Mouse (Mus musculus) right cerebral cortex, postnatal 10 days (tissue): ENCODE results near the gene Slc52a3.
A peak's percentile ranks its signal among the peaks of the same experiment; 100 is the strongest.

Source experiments
- DNase-seq, 2 experiments: peaks; one replicate each; pipeline ENCODE4 v3.0.0; 2021; ENCODE audit warnings: low spot score in 2 of 2

The Slc52a3 gene

DNA sequence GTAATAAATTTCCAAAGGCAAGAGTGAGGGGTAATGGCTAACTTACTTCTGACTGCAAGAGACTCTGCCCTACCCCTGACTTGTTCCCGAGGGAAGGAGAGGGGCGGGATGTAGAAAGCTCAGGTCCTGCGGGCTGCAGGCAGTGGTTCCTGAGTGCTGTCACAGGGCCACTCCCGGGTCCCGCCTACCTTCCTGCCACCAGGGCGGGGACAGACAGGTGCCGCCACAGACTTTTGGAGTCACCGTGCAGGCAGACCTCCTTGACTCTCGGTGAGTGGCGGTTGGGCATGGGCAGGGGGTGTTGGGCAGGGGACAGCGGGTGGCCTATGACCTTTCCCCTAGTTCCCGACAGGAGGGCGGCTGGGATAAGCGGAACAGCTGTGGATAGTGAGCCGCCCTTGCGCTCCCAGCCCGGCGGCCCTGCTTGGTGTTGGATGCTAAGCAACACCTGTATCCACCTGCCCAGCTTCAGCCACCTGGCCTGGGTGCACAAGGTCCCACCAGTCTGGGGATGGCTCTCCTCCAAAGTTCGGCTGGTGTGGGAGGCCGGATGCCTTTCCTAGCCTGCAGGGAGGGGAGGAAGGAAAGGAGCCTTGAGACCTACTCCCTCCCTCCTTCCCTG, 3.5 kb downstream of the Slc52a3 start:
- DNase-seq = no peak

DNA sequence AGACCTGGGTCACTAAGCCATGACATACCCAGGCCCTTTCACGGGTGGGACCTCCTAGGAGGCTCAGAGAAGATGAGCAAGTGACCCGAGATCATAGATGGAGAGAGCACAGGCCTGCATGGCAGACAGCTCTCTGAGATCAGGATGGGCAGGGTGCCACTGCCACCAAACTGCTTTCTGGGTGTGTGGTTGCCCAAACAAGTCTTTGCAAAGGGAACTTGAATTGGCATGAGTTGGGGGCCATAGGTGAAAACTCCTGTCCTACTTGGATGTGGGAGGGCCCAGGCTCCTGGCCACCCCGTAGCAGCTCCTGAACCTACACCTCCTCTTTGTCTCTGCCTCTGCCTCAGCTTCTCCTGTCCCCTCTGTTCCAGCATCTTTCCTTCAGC, 4.0 kb downstream of the Slc52a3 start:
- DNase-seq = no peak

- DNase-seq = no peak
Observed at GRCm38 (mm10) chr2:152000735-152001134, 4.4 kb downstream of the Slc52a3 start.

DNA sequence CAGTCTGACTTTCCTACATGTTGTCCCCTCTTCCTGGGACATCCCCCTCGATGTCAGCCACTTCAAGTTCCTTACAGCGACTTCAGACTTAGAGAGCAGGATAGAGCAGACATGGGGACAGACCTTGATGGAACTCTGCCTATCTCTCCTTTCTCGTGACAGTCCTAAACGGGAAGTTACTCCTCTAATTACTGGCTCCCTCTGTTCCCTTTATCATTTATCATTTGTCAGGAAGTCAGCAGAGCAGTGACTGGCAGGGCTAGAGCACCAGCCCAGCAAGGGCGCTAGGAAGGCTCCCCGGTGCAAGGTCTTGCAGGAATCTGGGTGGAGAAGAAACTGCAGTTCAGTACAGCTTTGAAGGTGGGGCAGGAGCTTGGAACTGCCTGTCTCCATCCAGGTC, 6.2 kb downstream of the Slc52a3 start:
- DNase-seq = no peak

DNA sequence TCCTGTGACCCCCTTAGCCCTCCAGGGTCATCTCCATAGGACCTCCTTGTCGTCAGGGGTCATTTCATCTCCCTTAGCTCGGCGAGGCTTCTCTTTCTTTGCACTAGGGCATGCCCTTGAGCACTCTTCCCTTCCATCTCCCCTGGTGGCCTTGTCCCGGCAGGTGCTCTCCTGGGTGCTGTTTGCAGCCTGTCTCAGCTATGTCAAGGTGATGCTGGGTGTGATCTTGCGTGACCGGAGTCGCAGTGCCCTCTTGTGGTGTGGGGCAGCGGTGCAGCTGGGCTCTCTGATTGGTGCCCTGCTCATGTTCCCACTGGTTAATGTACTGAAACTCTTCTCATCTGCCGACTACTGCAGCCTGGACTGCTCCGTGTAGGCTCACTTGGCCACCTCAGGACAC, 11.5 kb downstream of the Slc52a3 start:
- DNase-seq = peak; percentile 42 to 52

- DNase-seq = no peak
Observed at GRCm38 (mm10) chr2:152009061-152009779, 12.9 kb downstream of the Slc52a3 start.

DNA sequence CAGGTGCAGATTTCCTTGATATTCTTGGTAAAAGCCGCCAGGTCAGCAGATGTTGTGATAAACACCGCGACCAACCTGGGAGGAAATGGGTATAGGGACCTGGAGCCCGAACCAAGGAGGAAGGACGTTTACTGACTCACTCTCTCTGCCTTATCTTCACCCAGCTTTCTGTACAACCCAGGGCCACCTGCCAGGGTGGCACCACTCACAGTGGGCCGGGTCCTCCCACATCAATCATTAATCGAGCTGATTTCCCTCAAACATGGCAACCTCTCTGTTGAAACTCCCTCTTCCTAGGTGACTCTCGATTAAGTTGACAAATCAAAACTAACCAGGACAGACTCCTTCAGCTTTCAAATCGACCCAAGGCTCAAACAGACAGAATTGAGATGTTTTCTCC, 13.9 kb downstream of the Slc52a3 start:
- no peak for DNase-seq

DNA sequence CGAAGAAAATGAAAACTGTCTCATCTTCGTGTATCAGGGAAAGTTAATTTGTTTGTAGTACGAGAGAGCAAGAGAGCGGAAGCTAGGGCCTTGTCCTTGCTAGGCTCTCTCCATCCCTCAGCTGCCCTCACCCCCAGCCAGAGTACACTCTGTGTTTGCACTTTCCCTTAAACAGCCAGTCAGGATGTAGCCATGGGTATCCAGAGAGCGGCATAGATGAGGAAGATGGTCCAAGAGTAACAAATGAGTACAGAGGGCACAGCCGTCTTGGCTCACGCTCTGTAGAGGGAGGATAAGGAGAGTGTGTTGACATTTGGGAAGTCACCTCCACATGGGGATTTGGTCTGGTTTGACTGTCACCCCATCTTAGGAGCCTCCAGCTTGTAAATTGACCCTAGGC, 14.3 kb downstream of the Slc52a3 start:
- DNase-seq = no peak

- DNase-seq = no peak
Observed at GRCm38 (mm10) chr2:152011724-152012123, 15.4 kb downstream of the Slc52a3 start.

DNA sequence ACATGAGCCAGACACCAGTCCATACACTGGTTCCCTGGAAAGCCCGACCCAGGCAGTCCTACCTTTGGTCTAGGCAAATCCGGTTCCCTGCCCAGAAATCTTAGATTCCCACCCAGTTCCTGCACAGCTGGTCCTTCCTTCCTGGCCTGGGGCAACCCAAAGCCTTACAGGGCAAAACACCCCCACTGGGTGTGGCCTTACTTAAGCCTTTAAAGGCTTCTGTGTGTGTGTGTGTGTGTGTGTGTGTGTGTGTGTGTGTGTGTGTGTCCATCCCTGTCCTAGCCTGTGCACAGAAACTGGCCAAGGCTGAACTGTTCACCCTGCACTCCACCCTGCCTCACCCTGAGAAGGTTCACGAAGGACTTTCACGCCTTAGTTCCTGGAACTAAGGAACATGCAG, 15.9 kb downstream of the Slc52a3 start:
- DNase-seq = no peak

- DNase-seq = no peak
Observed at GRCm38 (mm10) chr2:152012701-152013100, 16.4 kb downstream of the Slc52a3 start.

- no peak for DNase-seq
Observed at GRCm38 (mm10) chr2:152015997-152016396, 19.7 kb downstream of the Slc52a3 start.

GRCm38 (mm10) chr2:152016666-152017065, 20.4 kb downstream of the Slc52a3 start:
- no peak for DNase-seq

GRCm38 (mm10) chr2:152020255-152020654, 23.9 kb downstream of the Slc52a3 start:
- peak; percentile 47 to 56 for DNase-seq

- DNase-seq = no peak
Observed at GRCm38 (mm10) chr2:152022022-152022421, 25.7 kb downstream of the Slc52a3 start.

GRCm38 (mm10) chr2:152024883-152025422, 28.6 kb downstream of the Slc52a3 start:
- no peak for DNase-seq

DNA sequence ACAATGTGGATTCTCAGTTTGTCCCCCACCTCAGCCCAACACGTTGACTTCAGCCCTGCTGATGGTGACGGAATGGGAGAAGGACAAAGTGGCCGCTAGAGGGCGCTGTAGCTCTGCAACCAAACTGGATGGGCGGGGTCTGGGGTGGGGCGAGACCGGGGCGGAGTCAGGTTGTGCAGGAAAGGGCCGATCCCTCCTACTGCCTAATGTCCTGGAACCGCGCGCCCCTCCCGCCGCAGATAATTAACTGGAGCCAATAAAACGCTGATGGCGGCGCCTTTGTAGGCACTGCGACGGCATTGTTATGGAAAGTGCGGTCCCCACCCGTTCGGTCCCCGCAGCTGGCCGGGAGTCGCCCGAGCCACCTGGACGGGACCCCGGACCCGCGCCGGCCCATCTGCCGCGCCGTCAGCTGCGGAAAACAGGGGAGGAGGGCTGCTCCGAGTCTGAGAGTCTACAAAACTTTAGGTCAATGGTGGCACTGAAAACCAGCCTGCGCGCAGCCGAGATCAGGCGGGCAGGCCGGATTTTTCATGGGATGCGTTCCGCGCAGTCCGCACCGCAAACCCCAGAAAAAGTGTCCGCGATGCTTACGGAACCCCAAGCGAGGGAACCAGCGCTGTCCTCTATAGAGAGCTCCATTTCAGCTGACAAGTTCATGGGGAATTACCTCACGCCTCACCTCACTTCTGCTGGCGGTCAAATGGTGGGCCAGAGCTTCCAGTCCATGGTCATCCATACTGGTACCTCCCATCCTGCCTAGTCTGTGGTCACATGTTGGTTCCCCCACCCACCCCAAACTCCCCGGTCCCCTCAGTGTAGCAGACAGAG, 33.2 kb downstream of the Slc52a3 start:
- DNase-seq = peak; percentile 88 to 93

- DNase-seq = no peak
Observed at GRCm38 (mm10) chr2:152030986-152031385, 34.7 kb downstream of the Slc52a3 start.

DNA sequence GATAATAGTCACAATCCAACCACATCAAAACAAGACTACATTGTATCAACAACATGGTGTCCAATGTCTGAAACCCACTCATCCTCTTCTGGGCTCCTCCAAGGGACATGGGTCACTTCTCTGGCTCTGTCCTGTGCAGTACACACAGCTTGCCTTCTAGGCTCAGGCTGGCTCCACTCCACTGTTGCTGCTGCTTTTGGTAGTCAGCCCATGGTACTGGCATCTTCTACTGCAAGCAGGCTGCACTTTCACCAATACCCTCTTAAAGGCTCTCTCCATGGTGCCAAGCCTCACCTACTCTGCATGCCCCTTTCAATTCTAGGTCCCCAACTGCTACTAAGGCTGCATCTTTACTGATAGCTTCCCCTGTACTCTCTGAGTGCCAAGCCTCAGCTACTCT, 43.8 kb downstream of the Slc52a3 start:
- no peak for DNase-seq

- no peak for DNase-seq
Observed at GRCm38 (mm10) chr2:152047116-152048002, 51.0 kb downstream of the Slc52a3 start.
